Mouse (Mus musculus) retina, postnatal 1 day (tissue): ENCODE data around the gene Shc3.

Experiments used
- DNase-seq: peaks from one replicate; pipeline ENCODE4 v3.0.0-alpha.2; 2012

Gene Shc3

DNA sequence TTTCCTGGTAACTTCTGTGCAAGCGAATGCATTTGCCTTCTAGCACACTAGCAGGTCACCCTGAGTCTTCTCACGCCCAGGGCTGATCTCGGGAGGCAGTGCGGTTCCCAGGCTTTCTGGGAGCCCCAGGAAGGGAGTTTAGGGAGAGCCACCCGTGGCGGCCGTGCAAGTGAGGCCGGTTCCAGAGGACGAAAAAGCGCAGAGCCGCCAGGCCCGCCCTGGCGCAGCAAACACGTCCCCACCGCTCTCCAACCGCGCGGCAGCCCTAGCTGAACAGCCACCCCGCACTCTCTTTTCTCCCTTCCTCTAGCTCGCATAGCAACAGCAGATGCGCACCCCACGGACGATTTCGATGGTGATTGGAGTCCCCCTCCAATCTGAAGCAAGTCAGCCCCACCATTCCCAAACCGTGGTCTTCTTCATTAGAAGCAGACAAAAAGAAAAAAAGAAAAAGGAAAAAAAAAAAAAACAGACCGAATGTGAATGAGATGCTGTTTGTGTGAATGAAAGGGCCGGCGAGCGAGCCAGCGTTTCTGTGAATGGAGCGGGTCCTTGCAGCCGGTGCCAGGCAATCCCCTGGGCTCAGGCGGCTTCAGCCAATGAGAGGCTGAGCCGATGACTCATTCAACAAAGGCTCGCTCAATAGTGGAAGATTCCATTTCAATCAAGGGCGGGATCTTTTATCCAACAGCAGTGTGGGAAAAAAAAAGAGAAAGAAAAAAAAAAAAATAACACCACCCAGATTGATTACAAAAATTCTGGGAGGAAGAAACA is at the start of gene Shc3:
Gene Shc3 (minus strand): TSS at position 509 of the 774 bp plus-strand sequence.
- DNase-seq: peak; percentile 97

DNA sequence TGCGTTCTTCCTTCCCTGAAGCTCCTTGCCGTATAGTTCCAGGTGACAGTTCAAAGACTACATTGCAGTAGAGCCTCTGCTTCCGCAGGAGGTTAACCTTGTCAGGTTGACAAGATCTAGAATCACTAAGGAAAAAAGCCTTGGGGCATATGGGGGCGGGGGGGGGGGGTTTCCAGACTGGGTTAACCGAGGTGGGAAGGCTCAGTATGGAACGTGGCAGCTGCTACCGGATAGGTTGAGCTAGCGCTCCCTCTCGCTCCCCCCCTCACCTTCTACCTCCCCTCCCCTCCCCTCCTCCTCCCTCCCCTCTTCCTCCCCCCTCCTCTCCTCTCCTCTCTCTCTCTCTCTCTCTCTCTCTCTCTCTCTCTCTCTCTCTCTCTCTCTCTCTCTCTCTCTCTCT is 49.4 kb upstream of the Shc3 start:
- DNase-seq: no peak

DNA sequence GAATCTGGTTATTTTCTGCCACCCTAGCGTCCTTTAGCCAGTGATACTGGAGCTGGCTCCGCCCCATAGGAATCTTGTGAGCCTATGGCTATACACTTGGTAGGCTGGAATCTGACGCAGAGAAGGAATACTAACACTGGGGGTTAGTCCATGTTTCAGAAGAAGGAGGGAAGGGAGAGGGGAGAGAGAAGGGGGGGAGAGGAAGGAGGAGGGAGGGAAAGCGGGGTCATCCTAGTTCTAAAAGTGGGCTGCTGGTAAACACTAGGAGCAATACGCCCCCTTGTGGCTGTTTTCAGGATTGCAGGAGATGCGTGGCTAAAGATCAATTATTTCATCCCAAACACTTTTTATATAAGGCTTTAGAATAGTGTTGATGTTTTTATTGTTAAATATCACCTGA is 48.6 kb upstream of the Shc3 start:
- peak; percentile 80 for DNase-seq

DNA sequence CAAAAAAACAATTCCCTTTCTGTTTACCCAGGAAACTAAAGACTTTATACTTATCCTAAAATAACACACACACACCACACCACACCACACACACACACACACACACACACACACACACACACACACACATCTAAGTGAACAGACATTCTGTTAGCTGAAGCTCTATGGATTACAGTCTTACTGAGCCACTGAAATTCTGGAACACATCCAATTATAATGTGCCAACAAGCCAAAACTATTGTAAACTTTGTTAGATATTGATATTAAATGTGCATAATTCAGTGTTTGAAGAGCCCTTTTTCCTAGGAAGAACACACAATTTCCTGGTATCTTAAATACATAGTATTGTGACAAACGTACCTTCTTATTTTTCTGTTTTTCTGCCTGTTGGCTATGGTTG is 48.1 kb upstream of the Shc3 start:
- no peak for DNase-seq

DNA sequence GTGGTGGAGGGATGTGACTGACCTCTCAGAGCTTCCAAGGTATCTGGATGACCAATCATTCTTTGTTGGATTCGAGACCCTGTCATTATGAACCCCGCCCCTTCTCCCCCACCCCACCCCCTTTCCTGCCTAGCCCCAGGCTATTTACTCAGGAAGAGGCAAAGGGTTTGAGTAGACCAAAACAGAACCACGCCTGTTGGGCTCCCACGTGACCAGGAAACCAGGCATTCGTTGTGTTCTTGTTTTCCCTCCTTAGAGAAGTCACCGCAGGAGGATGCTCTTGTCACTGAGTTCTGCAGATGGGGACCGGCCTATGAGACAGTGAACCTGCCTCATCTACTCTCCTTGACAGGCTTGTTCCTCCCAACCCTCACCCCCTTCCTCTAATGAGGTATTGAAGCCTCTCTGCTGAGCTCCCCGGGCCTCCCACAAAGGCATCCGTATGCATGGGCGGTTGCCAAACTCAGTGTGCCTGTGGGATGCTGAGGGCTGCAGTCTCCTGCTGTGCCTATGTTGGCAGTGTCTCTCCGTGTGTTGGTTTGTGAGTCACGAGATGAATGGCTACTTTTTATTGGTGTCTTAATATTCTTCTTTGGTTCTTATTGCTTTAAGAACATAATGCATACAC is 47.3 kb upstream of the Shc3 start:
- peak; percentile 80 for DNase-seq

DNA sequence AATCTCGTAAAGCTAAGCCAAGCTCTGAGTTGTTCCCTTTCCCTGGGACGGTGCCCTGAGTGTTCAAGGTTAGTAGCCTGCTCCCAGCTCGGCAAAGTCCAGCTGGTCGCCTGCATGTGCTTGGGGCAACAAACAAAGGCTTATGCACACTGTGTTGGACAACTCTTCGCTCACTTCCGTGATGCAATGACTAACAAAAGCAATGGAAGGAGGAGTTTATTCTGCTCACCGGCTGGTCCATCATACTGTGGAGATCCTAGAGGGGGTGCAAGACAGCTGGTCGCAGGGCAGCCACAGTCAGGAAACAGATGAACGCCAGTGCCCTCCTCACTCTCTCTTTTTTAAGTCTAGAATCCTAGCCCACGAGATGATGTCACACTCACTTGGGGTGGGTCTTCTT is 46.6 kb upstream of the Shc3 start:
- no peak for DNase-seq

DNA sequence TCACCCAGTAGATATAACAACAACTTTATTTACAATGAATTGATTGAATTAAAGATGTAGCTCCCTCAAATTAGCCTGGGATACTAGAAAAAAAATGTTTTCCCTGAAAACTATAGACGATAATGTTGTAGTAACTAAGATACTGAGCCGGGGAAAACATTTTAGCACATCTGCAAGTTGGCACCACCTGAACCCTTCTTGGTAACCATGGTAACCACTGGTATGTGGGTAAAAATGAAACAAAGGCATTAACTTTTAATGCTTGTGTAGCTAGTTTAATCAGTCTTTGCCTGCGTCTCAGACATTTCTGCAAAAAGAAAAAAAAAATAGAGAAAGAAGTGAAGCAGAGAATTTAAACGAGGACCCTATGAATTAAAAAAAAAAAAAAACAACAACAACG is 42.3 kb upstream of the Shc3 start:
- no peak for DNase-seq

DNA sequence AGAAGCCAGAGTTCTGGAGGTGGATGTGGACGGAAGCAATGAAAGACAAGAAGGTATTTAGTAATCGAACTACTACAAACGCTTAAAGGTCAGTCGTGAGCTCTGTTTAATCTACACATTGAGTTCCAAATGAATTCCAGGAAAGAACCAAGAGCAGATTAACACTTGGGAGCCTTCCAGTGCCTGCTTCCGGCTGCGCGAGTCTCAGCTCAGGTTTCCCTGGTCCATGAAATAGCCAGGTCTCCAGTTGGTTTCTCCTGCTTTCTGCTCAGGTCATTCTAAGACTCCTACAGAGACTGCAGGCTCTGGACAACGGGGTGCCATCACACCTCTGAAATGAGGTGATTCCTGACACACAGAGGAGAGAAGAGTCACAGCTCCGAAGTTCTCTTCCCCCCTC is 41.8 kb upstream of the Shc3 start:
- no peak for DNase-seq

DNA sequence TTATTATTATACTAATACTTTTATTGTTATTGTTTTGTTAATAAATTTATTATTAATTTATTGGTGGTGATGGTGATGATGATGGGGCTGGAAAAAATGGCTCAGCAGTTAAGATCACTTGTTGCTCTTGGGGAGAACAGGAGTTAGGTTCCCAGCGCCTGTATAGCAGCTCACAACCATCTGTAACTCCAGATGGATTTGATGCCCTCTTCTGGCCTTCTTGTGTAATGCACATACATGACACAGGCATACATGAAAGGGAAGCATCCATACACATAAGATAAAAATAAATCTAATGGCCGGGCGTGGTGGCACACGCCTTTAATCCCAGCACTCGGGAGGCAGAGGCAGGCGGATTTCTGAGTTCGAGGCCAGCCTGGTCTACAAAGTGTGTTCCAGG is 40.0 kb upstream of the Shc3 start:
- no peak for DNase-seq

DNA sequence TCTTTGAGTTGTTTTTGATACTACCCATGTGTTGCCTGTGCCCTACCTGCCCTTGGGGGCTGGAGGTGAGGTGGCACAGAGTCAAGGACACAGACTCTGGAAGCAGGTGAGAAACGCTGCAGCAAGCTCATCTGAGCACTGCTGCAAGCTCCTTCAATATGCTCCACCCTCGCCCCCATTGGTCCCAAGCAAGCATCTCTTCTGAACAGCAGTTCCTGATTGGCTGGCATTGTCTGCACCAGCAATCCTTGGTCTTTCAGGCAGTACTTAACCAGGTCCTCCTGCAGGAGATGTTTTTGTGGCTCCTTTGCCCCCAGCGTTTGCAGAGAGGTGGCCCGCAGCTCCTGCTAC is 34.6 kb upstream of the Shc3 start:
- no peak for DNase-seq

DNA sequence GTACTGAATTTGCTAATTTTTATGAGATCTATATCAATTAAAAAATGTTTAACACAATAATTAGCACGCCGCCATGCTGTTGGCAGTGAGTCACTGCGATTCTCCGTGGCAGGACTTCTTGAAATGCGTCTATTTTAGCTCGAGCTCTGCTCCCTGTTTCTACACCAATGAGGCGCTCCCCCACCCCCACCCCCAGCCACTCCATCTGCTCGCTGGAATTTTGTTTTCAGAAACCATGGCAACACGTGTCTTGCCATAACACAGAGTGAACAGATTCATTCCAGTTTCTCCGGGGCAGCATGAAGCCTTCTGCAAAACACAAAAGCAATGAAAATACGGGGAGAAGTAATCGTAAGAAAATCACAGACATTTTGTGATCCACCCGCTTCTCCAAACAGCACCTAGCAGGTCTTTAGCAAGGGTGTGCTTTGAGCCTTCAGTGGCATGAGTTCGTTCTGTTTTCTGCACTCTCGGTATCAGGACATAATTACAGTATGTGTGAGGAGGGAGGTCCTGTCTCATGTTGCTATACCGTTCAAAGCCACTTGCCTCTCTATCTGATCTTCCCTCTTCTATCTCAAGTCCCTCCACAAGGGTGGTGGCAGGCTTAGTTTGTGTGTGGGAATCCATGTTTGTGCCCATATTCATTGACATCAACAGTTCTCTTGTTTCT is 34.1 kb upstream of the Shc3 start:
- DNase-seq: peak; percentile 70

DNA sequence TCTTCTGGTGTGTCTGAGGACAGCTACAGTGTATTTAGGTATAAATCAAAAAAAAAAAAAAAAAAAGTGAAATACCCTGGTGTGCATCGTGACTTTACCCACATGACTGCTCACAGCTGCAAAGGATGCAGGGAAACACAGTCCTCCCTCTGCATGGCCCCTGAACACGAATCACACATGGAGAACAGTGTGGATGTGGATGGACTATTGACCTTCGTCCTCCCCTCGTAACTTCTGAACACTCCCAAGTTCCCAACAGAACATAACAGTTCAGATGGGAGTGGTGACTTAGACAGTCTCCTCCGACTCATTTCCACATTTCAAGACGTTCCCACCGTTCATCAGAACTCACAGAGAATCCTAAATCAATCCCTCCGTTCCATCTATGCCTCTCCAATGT is 33.5 kb upstream of the Shc3 start:
- DNase-seq: no peak

DNA sequence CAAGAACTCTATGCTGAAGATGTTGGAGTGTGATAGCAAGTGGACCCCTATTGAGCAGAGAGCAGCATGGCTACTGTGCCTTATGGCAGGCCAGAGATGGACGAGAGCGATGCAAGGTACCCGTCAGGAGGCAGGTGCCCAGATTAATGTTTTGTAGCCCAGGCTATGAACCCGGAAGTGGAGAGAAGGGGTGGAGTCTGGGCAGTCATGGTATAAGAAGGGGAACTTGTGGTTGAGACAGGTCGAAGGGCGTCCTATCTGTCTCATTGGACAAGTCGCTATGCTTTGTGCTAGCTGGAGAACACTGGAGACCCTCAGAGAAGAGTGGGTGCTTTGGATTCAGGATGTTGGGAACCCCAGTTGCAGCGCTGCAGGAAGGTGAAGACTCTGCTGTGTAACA is 30.9 kb upstream of the Shc3 start:
- DNase-seq: no peak

DNA sequence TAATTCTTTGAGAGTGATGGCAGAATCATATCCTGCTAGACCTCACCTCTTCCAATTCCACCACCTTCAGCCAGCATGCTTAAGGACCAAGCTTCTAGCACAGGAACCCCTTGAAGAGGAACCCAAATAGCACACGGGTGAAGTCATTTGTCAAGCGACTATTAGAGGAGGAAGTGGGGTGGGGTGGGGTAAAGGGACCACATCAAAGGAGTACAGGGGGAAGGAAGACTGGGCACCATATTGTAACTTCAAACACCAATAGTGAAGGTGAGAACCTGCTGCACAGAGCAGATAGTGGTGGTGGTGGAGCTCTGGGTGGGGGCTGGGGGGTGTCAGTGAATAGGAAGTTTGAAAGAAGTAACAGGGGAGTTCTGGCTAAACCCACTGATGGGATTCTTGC is 28.8 kb upstream of the Shc3 start:
- no peak for DNase-seq

DNA sequence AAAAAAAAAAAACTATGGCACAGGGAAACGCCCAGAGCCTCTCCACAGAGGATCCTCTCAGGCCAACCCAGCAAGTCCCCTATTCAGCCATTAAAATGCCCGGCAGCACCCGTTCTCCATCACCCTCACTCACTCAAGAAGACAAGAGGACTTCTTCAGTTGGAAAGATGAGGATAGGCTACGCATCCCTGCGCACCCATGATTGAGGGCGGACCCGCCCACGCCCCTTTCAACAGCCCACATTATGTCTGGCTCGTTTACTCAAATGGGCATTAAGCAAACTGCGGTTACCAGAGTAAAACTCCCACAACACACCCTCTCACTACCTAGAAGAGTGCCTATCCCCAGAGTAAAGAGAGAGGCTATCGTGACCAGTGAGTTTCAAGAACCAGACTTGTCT is 26.2 kb upstream of the Shc3 start:
- no peak for DNase-seq

DNA sequence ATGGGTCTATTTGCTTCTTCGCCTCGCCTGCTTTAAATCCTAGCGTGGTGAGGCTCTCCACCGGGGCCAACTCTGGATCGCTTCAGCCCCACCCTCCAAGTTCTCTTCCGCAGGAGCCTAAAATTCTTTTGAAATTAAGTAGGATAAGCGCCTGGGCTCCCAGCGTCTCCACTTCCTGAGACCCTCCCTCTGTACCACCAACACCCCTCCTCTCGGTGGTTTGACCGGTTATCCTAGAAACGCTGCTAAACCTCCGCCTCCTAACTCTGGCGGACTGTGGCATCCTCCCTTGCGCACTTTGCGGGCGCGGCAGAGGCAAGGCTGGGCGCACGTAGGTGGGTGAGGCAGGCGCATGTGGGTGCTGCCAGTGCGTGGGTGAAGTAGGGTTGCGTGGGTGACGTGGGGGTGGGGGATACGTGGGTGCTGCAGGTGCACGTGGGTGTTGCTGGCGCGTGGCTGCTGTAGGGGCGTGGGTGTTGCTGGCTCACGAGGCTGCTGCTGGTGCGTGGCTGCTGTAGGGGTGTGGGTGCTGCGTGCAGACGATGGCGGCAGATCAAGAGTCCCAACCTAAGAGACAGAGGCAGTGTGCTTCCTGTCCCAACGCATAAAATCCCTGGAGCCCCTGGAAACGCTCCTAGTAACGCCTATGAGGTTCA is 25.6 kb upstream of the Shc3 start:
- DNase-seq: peak; percentile 62

DNA sequence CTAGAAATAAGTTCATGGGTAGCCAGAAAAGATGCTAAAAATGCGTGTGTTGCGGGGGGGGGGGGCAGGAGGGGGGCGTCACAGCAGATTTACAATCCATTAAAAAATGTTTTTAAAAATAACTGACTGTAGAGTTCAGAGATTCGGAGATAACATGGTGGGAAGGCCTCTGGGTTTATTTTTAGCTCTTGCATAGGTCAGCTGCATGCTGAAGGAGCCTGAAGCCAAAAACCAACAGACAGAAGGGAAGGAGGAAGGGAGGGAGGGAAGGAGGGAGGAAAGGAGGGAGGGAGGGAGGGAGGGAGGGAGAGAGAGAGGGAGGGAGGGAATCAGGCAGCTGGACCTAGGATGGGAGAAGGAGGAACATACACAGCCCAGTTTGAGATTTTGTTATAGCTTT is 18.8 kb upstream of the Shc3 start:
- peak; percentile 22 for DNase-seq

DNA sequence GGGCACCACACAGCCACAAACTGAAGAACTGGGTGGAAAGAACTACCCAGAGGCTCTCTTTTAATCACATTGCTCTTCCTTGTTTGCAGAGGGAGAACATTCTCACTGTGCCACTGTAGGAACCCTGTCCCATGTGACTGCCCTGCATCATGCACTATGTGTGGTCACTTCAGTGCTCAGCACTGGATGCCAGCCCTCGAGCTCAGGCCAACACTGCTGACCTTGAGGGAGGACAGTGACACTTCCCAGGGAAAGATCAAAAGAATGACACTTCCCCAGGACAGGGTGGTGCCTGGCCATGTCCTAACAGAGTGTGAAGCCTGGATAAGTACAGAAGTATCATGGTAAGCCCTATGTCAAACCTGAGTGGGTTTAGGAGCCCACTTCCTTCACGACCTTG is 13.0 kb upstream of the Shc3 start:
- DNase-seq: no peak

DNA sequence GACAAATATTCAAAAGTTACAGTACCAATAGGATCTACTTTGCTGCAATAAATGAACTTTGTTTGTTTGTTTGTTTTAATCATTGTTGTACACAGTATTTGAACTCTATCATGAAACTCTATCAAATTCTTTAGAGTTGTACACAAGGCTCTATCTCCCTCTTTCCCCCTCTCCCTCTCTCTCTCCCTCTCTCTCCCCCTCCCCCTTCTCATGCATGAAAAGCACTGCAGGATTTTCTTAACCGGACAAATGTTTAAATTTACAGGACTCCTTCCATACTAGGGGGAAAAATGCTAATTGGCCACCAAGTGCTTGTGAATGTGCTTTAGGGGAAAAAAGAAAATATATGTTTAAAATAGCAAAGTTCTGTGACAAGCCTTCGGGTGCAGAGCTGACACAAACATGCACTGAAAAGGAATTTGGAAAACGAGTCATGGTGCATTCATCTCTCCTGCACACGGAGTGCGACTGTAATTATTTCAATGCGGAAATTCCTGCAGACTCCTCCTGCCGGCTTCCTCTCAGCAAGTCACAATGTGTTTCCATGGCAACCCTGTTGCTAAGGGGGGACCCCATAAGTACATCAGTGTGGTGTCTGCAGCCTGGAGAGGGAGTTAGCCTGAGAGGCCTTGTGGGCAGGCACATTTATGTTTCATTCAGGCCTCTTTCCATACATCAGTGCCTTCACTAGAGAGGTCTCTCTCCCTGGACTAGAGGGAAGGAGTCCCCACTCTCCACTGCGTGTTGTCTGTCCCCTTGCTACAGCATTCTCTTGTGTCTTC is 11.2 kb upstream of the Shc3 start:
- DNase-seq: peak; percentile 85

DNA sequence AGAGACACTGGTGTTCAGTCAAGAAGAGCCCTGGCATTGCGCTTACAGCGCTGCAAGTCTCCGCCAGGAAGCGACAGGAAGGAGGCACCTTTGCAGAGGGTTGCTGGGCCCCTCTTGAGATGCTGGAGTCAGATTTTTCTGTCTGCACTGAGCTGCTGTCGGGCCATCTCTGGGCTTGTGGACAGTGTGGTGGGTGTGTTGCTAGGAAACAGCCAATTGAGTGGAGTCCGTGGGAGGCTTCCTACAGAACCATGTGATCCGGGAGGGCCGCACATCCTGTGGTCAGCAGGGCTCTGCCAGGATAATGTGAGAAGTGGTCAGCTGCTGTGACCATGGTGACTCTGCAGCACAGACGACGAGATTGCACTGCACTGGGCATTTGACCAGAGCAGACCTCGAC is 4.6 kb upstream of the Shc3 start:
- DNase-seq: peak; percentile 79

DNA sequence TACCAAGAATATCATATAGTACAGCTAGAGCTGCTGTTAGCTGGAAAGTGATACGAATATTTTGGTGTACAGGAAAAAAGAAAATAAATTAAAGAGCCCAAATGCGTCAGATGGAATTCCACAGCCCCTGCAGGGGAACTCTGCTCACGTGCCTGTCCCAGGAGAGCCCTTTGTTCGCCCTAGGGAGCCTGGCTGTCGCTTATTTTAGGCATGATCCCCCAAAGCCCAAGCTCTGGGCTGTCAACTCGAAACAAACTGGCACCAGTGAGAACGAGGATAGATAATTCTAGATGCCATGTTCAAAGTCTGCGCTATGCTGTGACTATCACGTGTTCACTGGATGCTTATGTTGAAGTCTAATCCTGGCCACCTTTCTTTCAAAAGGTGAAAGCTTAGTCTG is 892 bp upstream of the Shc3 start:
- peak; percentile 51 for DNase-seq

DNA sequence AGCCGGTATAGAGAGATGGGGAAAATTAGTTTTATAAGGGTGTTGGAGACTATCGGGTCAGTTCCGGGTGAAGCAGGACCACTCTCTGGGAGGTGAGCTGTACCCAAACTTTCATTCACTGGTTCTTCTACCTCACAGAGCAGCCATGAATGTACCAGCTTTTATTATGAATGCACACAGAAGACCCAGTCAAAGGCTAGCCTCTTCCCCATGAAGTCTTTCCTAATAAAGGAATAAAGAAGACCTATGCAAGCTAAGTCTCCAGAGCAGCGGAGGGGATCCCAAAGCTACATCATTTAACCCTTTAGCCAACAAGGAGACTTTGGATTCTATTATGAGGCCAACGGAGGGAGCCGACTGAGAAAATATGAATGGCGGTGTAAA is 458 bp upstream of the Shc3 start:
- no peak for DNase-seq

DNA sequence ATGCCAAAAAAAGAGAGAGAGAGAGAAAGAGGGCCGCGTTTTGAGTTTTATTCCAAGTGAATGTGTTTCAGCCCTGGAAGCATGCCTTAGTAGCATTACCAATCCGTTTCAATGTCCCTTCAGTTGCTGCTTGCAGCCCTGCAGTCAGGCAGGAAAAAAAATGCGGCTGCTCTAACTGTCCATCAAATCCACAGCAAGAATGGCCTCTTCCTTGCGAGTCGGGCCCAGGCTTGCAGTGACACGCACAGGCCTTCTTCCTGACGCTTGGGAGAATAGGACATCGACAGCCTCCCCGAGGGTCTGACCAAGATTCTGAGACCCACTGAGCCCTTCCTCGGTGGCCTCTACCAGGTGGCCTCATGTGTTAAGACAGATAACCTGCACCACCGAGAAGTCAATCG is 718 bp downstream of the Shc3 start:
- DNase-seq: peak; percentile 59
